In genomic region chr9:73083956-73084355, GRCm38 (mm10) we compare ENCODE assay signal across 34 mouse cellular contexts. TPM values are rescaled to one million over a fixed set of nuclear protein-coding genes. Genes with fewer than 3 reads are reported as not detected.
DNase-seq lines count a peak whose midpoint lies in the region; ATAC-seq and TF ChIP-seq lines count a peak whose summit lies in the region.
"Had no signal": no experiment of that assay in that cellular context is flagged by ENCODE, and none has a peak within 500 bp of the region (broad histone marks: within the 10 kb centered on the region; RNA-seq: fewer than 3 reads in every experiment).

No protein-coding gene starts in this region.

- no peaks in the 10 kb centered on the region for H3K4me1 ChIP-seq in kidney, embryonic 15.5 days
- H3K4me1 ChIP-seq in bone marrow, adult 2 months (ENCODE audit: control insufficient read depth, insufficient read depth, low read length): peaks cover 14% of the 10 kb centered on the region
- peaks cover 7% of the 10 kb centered on the region; the same call in 1 of the 2 replicates for H3K4me1 ChIP-seq in stomach, embryonic 16.5 days (ENCODE audit: control insufficient read depth, insufficient read depth, low read length)
- H3K4me1 ChIP-seq: embryonic facial prominence, embryonic 12.5 days; embryonic facial prominence, embryonic 15.5 days; hindbrain, embryonic 10.5 days; hindbrain, embryonic 13.5 days; intestine, embryonic 15.5 days had no signal

- 53% methylated on average over 6 of the region's 6 CpGs for WGBS in kidney, embryonic 15.5 days
- WGBS in bone marrow, adult 2 months: 40% methylated on average over 6 of the region's 6 CpGs
- 73% methylated on average over 6 of the region's 6 CpGs for WGBS in stomach, embryonic 16.5 days

- no peak overlapping the region for H3K4me2 ChIP-seq in kidney, embryonic 15.5 days
- H3K4me2 ChIP-seq in stomach, embryonic 16.5 days (ENCODE audit: low read depth, low read length): no peak overlapping the region
- H3K4me2 ChIP-seq: embryonic facial prominence, embryonic 12.5 days; embryonic facial prominence, embryonic 15.5 days; heart, embryonic 13.5 days; hindbrain, embryonic 13.5 days; intestine, embryonic 15.5 days had no signal

- TF ChIP-seq CTCF in bone marrow, adult 2 months (IDR thresholded peaks at IDR 0.05; ENCODE audit: control insufficient read depth, insufficient read depth, low read length): no peak

- no peaks in the 10 kb centered on the region for H3K36me3 ChIP-seq in kidney, embryonic 15.5 days
- no peaks in the 10 kb centered on the region for H3K36me3 ChIP-seq in stomach, embryonic 16.5 days (ENCODE audit: control insufficient read depth, insufficient read depth, low read length)
- H3K36me3 ChIP-seq: embryonic facial prominence, embryonic 12.5 days; embryonic facial prominence, embryonic 15.5 days; heart, embryonic 10.5 days; heart, embryonic 13.5 days; hindbrain, embryonic 10.5 days; hindbrain, embryonic 13.5 days; intestine, embryonic 15.5 days had no signal

- intact Hi-C loops in heart, postnatal 25 days (cut with DNase I): no loop called here

- TF ChIP-seq POLR2A in bone marrow, adult 2 months (IDR thresholded peaks at IDR 0.05; ENCODE audit: borderline replicate concordance, control insufficient read depth, low read depth, low read length): no peak

- no peak for DNase-seq in kidney, adult 8-10 months
- DNase-seq in brain, adult 2 months (ENCODE audit: low read depth, low spot score): peak; percentile 27
- no peak for DNase-seq in heart, postnatal 25 days (ENCODE audit: low spot score)
- DNase-seq: adrenal gland, adult 2 months; adrenal gland, postnatal 14 days; cerebellum, adult 11-12 months; cerebellum, adult 8-10 months; forebrain, postnatal 0 days; gastrocnemius, adult 2 months; gastrocnemius, postnatal 25 days; heart, adult 2 months; heart, postnatal 14 days had no signal

- ATAC-seq in kidney, embryonic 15.5 days (replicated peaks; ENCODE audit: low FRiP score): no peak
- no peak for ATAC-seq in stomach, embryonic 16.5 days (ENCODE audit: insufficient read depth, low FRiP score)
- no peak for ATAC-seq in monocyte, adult 5-6 weeks (replicated peaks; ENCODE audit: insufficient number of reproducible peaks, low FRiP score, low TSS enrichment, poor library complexity, severe bottlenecking)
- ATAC-seq: forebrain, embryonic 14.5 days; forebrain, postnatal 0 days; hindbrain, embryonic 16.5 days; intestine, embryonic 15.5 days had no signal

- no peaks in the 10 kb centered on the region for H3K27me3 ChIP-seq in kidney, embryonic 15.5 days
- no peaks in the 10 kb centered on the region for H3K27me3 ChIP-seq in stomach, embryonic 16.5 days (ENCODE audit: control insufficient read depth, insufficient read depth, low read length)
- H3K27me3 ChIP-seq: embryonic facial prominence, embryonic 12.5 days; embryonic facial prominence, embryonic 15.5 days; heart, embryonic 13.5 days; hindbrain, embryonic 13.5 days; intestine, embryonic 15.5 days had no signal

- H3K9me3 ChIP-seq in kidney, embryonic 15.5 days (replicated peaks): no peaks in the 10 kb centered on the region
- H3K9me3 ChIP-seq in stomach, embryonic 16.5 days (replicated peaks; ENCODE audit: control insufficient read depth, low read length): no peaks in the 10 kb centered on the region
- H3K9me3 ChIP-seq: embryonic facial prominence, embryonic 12.5 days; embryonic facial prominence, embryonic 15.5 days; heart, embryonic 10.5 days; heart, embryonic 13.5 days; hindbrain, embryonic 10.5 days; hindbrain, embryonic 13.5 days; intestine, embryonic 15.5 days had no signal

- 0 out of 2 replicates have a peak overlapping the region, but pooled peaks have one; percentile 1 for H3K27ac ChIP-seq in kidney, embryonic 15.5 days
- H3K27ac ChIP-seq in bone marrow, adult 2 months (ENCODE audit: control insufficient read depth, insufficient read depth, low read depth, low read length, poor library complexity): peak overlapping the region; percentile 75
- peak overlapping the region; percentile 6; the same call in 1 of the 2 replicates for H3K27ac ChIP-seq in stomach, embryonic 16.5 days (ENCODE audit: low read length)
- H3K27ac ChIP-seq: embryonic facial prominence, embryonic 12.5 days; embryonic facial prominence, embryonic 15.5 days; gastrocnemius, adult 2 months; heart, adult 2 months; heart, embryonic 10.5 days; heart, embryonic 13.5 days; hindbrain, embryonic 10.5 days; hindbrain, embryonic 13.5 days; intestine, embryonic 15.5 days had no signal

- H3K4me3 ChIP-seq in kidney, embryonic 15.5 days (replicated peaks): no peak overlapping the region
- H3K4me3 ChIP-seq in bone marrow, adult 2 months (replicated peaks; ENCODE audit: control insufficient read depth, low read depth, low read length): no peak overlapping the region
- no peak overlapping the region for H3K4me3 ChIP-seq in stomach, embryonic 16.5 days (replicated peaks; ENCODE audit: low read length)
- H3K4me3 ChIP-seq: embryonic facial prominence, embryonic 12.5 days; embryonic facial prominence, embryonic 15.5 days; gastrocnemius, adult 2 months; heart, adult 2 months; heart, embryonic 10.5 days; heart, embryonic 13.5 days; hindbrain, embryonic 10.5 days; hindbrain, embryonic 13.5 days; intestine, embryonic 15.5 days had no signal

- H3K9ac ChIP-seq in kidney, embryonic 15.5 days: no peak overlapping the region
- no peak overlapping the region for H3K9ac ChIP-seq in stomach, embryonic 16.5 days (ENCODE audit: low read length)
- H3K9ac ChIP-seq: embryonic facial prominence, embryonic 12.5 days; embryonic facial prominence, embryonic 15.5 days; forebrain, postnatal 0 days; heart, embryonic 13.5 days; hindbrain, embryonic 13.5 days; intestine, embryonic 15.5 days had no signal

RNA-seq across cellular contexts. Expression of gene Khdc3, which starts 17.7 kb away (rescaled TPM):
- polyA plus RNA-seq in kidney, embryonic 15.5 days (2015; fragmentation: Nextera tagmentation; extraction: Ambion mirVana): 0.13 TPM in 1 of 2 replicates, not detected in the other
- 5.6 TPM in 1 of 2 replicates, not detected in the other for polyA plus RNA-seq in bone marrow, adult 2 months (2011; ENCODE audit: insufficient read depth, insufficient read length, low replicate concordance, missing spikeins)
- polyA plus RNA-seq in stomach, embryonic 16.5 days (2015; fragmentation: Nextera tagmentation; extraction: Ambion mirVana): 0.10 and 0.40 TPM in 2 replicates
- not detected for total RNA-seq in heart, postnatal 25 days (2021)
- total RNA-seq in monocyte, adult 5-6 weeks (2017): 1.3 TPM in 1 of 3 replicates, not detected in the others
- total RNA-seq: common myeloid progenitor, adult 5-6 weeks; forebrain, postnatal 0 days; gastrocnemius, adult 2 months; gastrocnemius, postnatal 25 days; heart, adult 2 months; MEL had no signal
- polyA plus RNA-seq: C2C12; embryonic facial prominence, embryonic 15.5 days; forebrain, embryonic 11.5 days; forebrain, embryonic 14.5 days; gonadal fat pad, adult 2 months; heart, adult 2 months; heart, embryonic 10.5 days; heart, embryonic 13.5 days; hindbrain, embryonic 13.5 days; intestine, embryonic 15.5 days had no signal

RNA-seq across cellular contexts. Expression of gene Gm20509, which starts 18.3 kb away (rescaled TPM):
- not detected in 2 replicates for polyA plus RNA-seq in kidney, embryonic 15.5 days (2015; fragmentation: Nextera tagmentation; extraction: Ambion mirVana)
- not detected in 2 replicates for polyA plus RNA-seq in bone marrow, adult 2 months (2011; ENCODE audit: insufficient read depth, insufficient read length, low replicate concordance, missing spikeins)
- polyA plus RNA-seq in stomach, embryonic 16.5 days (2015; fragmentation: Nextera tagmentation; extraction: Ambion mirVana): not detected in 2 replicates
- total RNA-seq in heart, postnatal 25 days (2021): not detected
- 2.2 TPM in 1 of 3 replicates, not detected in the others for total RNA-seq in monocyte, adult 5-6 weeks (2017)
- total RNA-seq: adrenal gland, postnatal 14 days; adrenal gland, postnatal 4 days; common myeloid progenitor, adult 5-6 weeks; forebrain, postnatal 0 days; gastrocnemius, adult 2 months; gastrocnemius, postnatal 25 days; heart, adult 2 months; heart, postnatal 14 days; MEL had no signal
- polyA plus RNA-seq: adrenal gland, adult 2 months; C2C12; CD4-positive, CD25-positive, alpha-beta regulatory T cell, adult 4 months; embryonic facial prominence, embryonic 12.5 days; embryonic facial prominence, embryonic 15.5 days; forebrain, embryonic 11.5 days; forebrain, embryonic 14.5 days; forebrain, postnatal 0 days; frontal cortex, adult 2 months; gonadal fat pad, adult 2 months; heart, adult 2 months; heart, embryonic 10.5 days; heart, embryonic 13.5 days; heart, embryonic 16.5 days; hindbrain, embryonic 10.5 days; hindbrain, embryonic 13.5 days; hindbrain, embryonic 16.5 days had no signal

RNA-seq across cellular contexts. Expression of gene Rsl24d1, which starts 29.3 kb away (rescaled TPM):
- 119 and 126 TPM in 2 replicates for polyA plus RNA-seq in kidney, embryonic 15.5 days (2015; fragmentation: Nextera tagmentation; extraction: Ambion mirVana)
- 37.2 and 47.4 TPM in 2 replicates for polyA plus RNA-seq in bone marrow, adult 2 months (2011; ENCODE audit: insufficient read depth, insufficient read length, low replicate concordance, missing spikeins)
- polyA plus RNA-seq in stomach, embryonic 16.5 days (2015; fragmentation: Nextera tagmentation; extraction: Ambion mirVana): 85.1 and 90.5 TPM in 2 replicates
- 10 to 100 TPM; 52.2 to 55.6 TPM for total RNA-seq in heart, postnatal 25 days (2021)
- total RNA-seq in monocyte, adult 5-6 weeks (2017): 52.8 to 89.3 TPM (median 60.9 TPM) in 3 replicates

RNA-seq across cellular contexts. Expression of gene Rab27a, which starts 39.3 kb away (rescaled TPM):
- polyA plus RNA-seq in kidney, embryonic 15.5 days (2015; fragmentation: Nextera tagmentation; extraction: Ambion mirVana): 5.2 and 7.1 TPM in 2 replicates
- 14.0 and 33.6 TPM in 2 replicates for polyA plus RNA-seq in bone marrow, adult 2 months (2011; ENCODE audit: insufficient read depth, insufficient read length, low replicate concordance, missing spikeins)
- 23.3 and 27.7 TPM in 2 replicates for polyA plus RNA-seq in stomach, embryonic 16.5 days (2015; fragmentation: Nextera tagmentation; extraction: Ambion mirVana)
- total RNA-seq in heart, postnatal 25 days (2021): 1 to 10 TPM; 4.2 to 4.7 TPM
- total RNA-seq in monocyte, adult 5-6 weeks (2017): 86.9 to 93.4 TPM (median 92.6 TPM) in 3 replicates

RNA-seq across cellular contexts. Expression of gene Pigb, which starts 43.8 kb away (rescaled TPM):
- polyA plus RNA-seq in kidney, embryonic 15.5 days (2015; fragmentation: Nextera tagmentation; extraction: Ambion mirVana): 16.2 and 16.3 TPM in 2 replicates
- 2.3 and 4.3 TPM in 2 replicates for polyA plus RNA-seq in bone marrow, adult 2 months (2011; ENCODE audit: insufficient read depth, insufficient read length, low replicate concordance, missing spikeins)
- 15.6 and 18.7 TPM in 2 replicates for polyA plus RNA-seq in stomach, embryonic 16.5 days (2015; fragmentation: Nextera tagmentation; extraction: Ambion mirVana)
- total RNA-seq in heart, postnatal 25 days (2021): 1 to 10 TPM; 2.2 to 2.5 TPM
- total RNA-seq in monocyte, adult 5-6 weeks (2017): 3.0 to 9.6 TPM (median 5.2 TPM) in 3 replicates

Comparison
In these comparisons a context has a peak if more than half of its experiments do, and no peak if none do; other contexts are left out.
1. H3K27ac ChIP-seq: peak in every context shown above with its lines; median percentile 75 in bone marrow, adult 2 months; 6 in stomach, embryonic 16.5 days; 1 in kidney, embryonic 15.5 days.